Mouse (Mus musculus) right cerebral cortex, postnatal 4 days (tissue): ENCODE data around the gene Lingo1.

Experiments
- DNase-seq: peaks from one replicate; pipeline ENCODE4 v3.0.0-alpha.2; 2022

Gene Lingo1

DNA sequence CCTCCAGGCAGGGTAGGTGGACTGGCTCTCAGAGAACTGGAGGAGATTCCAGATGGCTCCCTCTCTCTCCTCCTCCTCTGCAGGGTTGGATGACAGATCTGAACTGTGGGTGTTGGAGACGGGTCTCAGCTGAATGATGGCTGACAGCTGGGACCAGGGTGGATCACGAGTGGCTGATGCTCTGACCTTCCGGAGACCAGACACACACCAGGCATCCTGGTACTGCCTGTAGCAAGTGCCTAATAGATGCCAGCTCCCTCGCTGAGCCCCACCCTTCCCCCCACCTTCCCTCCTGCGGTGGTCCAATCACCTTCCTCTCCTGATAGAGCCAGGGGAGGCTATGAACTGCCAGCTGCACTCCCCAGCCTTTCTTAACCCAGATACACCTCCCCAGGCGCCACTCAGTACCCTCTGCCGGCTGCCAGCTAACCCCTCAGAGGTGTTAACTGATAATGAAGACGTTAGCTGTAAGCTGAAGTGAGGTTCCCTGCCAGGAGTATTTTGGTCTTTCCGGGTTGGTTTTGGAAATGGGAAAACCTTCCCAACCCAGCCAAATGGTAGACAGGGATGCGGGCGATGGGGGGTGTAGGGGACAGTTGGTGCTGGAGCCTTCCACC lies 126.6 kb downstream of the Lingo1 start:
- DNase-seq, result no peak

DNA sequence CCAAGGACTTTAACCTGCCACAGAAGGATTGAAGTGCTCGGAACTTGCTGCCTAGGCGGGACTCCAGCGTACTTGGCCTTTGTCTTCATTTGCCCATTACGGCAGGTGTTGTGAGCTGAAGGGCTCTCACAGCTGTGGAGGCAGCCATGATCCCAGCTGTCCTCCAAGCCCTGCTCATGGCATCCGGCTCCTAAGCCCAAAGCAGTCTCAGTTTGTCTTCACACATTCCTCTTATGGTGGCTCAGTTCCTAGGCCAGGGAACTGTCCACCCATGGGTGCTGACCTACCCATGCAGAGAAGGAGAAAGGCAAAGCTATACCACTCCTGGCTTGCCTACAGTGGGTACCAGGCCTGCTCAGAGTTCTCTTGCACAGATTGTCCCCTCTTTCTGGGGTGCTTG lies 132.1 kb downstream of the Lingo1 start:
- no peak for DNase-seq

DNA sequence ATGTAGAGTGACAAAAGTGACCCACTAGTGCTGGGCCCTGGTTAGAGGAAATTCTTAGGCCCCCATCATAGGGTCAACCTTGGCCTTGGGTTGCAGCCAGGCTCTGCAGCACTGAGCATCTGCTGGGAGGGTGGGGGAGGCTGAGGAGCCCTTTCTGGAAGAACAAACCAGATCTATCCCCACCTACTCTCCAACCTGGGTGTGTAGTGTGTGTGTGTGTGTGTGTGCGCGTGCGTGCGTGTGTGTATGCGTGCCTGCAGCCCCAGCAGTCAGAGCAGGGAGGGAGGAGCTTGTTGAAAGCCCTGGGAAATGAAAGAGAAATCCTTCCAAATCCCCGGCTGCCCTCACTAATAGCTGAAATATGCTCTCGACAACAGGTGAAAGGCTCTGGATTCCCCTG lies 133.3 kb downstream of the Lingo1 start:
- no peak for DNase-seq

DNA sequence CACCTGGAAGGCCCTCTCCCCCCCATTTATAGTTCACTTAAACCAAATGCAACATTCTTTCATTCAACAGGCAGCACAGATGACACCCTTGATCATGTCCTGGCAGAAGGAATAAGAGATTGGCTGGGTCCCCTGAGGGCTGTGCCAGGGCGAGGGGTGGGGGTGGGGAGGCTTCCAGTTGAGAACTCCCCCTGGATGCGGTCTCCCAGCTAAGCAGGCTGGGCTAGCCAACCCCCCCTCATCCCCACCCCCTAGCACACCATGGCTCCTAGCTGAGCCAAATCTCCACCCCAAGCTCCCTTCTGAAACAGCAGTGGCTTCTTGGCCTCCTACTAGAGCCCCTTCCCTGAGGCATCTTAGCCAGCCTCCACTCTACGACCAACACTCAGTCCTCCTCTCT lies 133.9 kb downstream of the Lingo1 start:
- DNase-seq, result no peak

DNA sequence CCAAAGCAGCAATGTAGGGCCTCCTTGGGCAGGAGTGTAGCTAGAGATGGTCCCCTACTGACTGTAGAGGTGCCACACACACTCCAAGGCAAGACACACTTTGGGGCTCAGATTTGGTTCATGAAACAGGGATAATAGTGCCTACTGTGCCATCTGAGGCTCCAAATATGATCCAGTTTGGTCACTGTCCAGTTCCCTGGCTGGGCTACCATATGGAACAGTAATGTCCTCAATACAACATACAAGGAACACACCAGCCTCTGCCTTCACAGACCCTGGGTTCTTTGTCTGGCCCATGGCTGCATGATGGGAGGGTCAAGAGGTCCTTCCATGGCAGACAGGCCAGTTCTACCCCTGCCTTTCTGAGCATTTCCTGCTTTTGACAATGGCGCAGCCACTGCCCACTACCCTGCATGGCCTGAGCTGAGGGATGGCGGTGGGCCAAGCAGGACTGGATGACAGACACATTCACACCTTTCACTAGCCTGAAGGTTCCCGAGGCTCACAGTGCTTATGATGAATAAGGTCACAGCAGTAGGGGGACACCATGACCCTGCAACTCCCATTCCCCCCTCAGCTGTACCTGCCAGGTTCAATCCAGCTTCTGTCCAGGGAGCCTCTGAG lies 134.9 kb downstream of the Lingo1 start:
- DNase-seq, result no peak

DNA sequence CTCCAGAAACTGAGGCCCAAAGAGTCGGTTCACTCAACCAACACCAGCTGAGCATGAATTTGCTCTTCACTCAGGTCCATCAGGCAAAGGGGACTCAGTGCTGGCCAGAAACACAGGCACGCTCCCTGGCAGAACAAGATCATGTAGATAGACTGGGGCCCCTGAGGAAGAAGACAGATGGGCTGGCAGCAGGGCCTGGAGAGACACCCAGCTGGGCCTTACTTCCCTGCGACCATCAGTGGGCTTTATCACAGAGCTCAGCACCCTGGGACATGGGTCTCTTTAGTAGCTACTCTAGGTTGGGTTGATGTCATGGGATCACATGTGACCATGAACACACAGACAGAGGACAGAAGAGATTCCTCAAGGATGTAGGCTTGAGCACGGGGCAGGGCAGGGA lies 137.7 kb downstream of the Lingo1 start:
- no peak for DNase-seq

DNA sequence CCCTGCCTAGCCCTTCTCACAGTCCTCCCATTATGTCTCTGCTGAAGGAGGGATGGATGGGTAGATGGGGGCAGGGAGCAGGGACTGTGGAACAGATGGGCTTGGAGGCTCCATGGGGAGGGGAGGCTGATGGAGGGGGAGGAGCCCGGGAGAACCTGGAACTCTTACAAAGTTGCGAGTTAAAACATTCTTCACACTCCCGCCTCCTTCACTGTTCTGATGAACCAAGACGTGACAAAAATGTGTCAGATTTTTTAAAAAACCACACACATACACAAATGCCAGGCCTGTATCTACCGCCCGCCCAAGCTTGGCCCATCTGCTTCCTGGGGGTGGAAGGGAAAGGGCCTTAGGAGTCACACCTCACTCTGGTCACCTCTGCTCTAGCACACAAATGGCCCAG lies 138.3 kb downstream of the Lingo1 start:
- DNase-seq, result peak; percentile 64

DNA sequence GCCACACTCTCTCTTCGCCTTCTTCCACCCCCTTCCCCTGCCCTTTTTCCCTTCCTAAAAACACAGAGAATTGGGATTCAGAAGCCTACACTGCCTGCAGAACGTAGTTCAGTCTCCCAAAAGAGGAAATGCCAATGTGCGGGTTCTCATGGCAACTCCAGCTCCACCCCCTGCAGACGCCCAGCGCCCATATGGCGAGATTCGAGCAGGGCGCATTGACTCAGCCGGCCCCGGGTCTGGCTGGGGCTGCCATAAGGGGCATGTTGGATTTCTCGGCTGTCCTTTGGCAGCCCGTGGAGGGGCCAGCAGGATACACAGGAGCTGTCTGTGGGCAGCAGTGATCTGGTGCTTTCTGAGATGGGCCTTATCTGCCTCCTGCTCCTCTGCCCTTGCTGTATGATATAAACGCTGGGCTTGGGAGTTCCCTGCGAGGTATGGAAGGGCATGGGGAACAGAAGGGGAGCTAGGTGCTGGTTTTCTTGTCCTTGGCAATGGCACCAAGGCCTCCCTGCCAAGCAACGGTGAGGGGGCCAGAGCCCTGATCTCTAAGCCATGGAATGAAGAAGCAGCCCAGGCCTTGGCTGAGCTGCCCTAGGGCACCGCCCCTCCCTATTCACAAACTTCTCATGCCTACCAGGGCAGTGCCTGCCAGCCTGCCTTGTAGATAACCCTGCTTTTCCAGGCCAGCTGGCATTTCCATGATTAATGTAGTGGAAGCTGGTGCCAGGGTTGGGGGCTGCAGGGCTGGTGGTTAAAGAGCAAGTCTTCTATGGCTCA lies 139.3 kb downstream of the Lingo1 start:
- peak; percentile 66 for DNase-seq

DNA sequence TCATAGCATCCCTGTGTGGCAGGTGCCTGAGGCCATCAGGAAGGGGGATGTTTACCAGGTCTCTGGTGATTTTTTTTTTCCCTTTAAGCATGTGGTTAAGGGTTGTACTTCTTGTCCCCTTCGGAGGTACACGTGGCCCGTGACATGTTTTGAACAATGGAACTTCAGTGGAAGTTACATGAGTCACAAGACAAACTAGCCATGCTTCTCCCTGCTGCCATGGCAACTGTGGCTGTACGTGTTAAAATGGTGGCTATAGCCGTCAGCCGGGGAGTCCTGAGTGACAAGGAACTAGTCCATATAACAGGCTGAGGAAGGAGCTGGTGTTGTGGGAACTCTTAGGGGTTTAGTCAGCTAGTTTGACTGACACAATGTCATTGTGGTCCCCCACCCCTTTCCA lies 141.1 kb downstream of the Lingo1 start:
- DNase-seq, result no peak

DNA sequence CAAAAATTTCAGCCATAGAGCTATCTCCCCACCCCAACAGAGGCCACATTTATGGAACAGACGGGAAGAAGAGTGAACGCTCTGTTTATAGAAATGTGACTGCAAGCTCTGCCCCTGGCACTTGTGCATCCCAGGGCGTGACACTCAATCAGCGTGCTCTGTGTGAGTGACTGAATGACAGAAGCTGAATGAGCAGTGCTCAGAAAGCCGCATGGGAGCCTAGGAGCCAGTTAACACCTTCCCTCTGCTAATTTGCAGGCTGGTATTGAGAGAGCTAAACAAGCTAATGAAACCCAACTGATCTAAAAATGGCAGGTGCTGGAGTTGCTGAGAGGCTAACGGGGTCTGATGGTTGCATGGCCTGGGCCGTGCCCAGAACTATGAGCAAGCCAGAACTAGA lies 143.7 kb downstream of the Lingo1 start:
- no peak for DNase-seq

DNA sequence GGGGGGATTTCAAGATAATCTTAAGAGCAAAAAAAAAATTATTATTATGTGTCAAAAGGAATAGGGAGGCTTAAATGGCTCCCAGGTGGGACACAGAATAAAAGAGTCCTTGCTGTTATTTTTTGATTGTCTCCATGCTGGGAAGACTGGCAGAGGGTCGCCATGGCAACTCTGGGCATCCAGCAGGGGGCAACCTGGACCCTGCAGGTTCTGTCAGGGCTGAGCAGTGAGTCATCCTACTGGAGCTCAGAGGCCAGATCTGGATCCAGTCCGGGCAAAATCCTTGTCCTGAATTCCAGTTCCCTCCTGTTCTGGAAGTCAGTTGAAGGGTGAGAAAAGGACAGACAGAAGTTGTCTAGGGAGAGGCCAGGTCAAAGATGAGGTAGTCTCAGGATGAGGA lies 144.7 kb downstream of the Lingo1 start:
- no peak for DNase-seq

DNA sequence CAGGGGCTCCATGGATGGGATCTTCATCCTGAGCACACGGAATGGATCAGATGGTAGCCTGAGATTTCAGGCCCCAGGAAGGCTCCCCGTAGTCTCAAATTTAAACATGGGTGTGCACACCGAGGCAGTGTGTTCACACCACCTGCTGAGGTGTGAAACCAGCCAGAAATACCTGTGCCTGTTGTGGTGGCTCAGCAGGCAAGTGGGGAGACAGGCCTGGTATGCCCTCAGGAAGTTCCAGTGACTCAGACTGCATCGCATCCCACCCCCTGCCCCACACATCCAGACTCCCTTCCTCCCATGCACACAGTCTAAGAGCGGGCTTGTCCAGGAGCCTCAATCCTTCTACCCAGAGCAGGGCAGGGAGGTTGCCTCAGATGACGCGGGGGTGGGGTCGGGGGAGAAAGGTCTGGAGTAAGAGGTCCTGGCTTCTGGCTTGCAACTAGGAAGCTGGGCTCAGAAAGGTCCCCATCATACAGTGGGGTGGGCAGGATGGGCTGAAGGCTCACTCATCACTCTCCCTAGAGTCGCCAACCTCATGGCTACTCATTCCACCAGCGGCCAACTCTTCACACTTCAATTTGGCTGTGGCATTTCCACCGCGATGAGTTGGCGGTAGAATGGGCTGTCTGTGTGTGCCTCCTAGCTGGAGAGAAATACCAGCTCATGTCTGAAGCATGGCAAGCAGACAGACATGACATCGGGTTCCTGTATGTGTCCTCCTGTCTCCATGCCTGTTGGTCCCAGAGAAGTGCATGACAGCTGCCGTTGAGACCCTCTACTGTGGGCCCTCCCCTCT lies 149.8 kb downstream of the Lingo1 start:
- DNase-seq, result no peak

DNA sequence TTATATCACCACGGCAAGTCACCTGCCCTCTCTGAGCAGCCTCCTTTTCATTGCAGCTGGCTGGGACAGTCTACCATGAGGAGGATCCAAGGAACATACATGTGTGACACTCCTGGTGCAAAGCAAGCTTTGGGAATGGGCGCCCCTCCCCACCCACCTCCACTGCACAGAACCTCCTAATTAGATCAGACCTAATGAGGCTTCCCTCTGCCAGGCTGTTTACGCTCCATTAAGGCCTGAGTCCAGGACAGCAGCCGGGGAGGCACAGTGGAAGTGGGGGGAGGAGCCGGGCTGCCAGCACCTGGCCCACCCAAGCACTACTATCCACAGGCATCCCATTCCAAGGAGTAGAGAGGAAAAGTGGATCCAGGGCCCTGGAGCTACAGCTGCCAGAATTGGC lies 152.8 kb downstream of the Lingo1 start:
- DNase-seq, result no peak

DNA sequence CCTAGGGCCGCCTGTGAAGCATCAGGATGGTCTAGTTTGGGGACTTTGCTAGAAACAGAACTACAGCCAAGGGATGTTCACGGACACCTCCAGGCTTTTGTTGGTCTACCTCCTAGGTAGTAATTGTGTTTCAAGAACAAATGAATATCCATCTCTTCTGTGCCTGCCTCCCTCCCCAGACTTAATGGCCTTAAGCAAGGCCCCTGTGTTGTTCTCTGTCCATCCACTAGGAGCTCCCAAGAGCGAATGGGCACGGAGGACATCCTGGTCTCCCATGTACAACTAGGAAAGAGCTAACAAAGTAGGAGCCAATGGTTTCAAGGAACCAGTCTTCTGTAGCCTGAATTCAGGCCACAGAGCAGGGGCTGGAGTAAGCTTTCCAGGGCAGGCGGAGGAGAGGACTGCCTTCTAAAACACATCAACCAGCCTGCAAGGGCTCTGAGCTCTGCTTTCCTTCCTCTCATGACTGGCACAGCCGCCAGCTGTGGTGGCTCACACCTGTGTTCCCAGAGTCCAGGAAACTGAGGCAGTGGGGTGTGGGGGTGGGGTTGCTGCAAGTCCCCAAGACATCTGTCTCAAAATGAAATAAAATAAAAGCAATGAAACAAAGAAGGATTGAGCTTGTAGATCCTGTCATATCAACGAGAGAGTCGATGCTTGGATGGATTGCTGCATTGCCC lies 157.9 kb downstream of the Lingo1 start:
- DNase-seq, result no peak

DNA sequence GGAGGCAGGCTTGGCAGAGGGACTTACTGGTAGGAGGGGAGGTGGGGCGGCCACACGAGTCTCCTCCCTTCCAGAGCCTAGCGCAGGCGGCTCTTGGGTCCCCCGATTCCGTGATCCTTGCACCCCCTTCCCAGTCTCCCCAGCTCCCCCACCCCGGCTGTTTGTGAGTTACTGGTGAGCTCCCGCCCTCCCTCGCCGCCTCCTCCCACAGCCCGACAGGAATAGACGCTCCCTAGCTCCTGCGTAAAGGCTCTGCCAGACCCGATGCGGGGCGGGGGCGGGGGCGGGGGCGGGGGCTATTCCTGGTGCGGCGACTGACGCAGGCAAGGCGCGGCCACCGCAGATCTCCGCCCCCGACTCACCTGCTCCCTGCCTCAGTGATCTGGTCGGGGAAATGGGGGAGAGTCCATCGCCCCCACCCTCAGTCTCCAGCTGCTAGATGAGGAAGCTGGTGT lies 158.8 kb downstream of the Lingo1 start:
- no peak for DNase-seq

DNA sequence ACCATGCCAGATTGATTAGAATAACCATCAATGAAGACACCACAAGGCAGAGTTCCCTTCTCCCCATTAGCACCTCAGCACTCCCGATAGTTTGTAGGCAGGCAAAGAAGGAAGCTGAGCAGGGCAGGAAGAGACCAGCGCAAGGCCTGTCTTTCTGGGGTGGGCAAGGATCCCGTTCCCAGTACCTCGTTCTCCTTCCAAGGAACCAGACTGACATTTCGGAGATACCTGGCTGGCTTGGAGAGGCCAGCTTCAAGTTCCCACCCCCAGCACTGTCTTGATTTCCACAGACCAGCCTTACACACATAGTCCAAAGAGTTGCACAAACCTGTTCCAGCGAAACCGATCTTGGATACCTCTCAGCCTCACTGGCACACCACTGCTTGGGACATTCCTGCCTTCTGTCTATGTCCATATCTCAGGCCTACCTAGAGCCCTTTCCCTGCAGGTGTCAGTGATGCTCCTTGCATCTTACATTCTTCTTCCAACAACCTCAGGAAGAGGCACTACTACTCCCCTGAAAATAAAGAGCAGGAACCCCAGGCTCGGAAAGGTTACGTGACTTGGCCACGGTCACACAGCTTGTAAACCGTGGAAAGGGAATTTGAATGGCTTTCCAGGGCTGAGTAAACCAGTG lies 159.4 kb downstream of the Lingo1 start:
- no peak for DNase-seq

DNA sequence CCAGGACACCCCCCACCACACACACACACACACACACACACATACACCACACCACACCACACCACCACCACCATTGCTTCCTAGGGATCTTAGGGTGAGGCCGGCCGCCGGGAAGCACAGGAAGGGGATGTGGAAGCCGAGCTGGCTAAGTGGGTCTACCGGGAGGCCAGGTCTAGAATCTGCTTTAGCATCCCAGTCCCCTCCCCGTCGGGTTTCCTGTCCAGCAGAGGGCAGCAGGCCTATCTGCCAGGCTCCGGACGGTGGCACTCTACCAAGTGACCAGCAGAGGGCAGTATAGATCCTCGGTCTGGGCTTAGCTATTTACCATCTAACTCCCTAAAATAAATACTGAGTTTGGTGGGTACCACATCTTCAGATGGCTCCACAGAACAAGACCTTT lies 160.1 kb downstream of the Lingo1 start:
- DNase-seq, result peak; percentile 90

DNA sequence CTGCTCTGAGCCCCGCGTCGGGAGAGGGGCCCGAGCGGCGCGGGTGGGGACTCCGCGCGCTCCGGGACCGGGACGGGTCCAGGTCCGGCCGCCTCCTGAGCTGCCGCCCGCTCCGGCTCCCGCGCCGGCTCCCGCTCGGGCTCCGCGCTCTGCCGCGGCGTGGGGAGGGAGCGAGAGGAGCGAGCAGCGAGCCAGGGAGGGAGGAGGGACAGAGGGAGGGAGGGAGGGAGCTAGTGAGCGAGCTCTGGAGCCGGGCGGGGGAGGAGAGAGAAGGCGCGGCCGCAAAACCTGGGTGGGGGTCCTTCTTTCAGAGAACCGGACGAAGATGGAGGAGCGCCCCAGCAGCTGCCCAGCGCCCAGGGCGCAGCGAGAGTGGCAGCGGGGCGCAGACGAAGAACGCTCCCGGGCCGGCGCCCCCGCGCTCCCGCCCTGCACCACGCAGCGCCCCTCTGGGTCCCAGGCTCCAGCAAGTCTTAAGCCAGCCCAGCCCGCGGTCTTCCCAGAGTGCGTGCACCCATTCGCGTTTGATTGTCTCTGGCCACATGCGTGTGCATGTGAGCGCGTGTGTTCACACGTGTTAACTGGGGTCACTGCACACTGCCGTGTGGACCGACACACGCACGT lies 160.7 kb downstream of the Lingo1 start:
- DNase-seq, result peak; percentile 78

DNA sequence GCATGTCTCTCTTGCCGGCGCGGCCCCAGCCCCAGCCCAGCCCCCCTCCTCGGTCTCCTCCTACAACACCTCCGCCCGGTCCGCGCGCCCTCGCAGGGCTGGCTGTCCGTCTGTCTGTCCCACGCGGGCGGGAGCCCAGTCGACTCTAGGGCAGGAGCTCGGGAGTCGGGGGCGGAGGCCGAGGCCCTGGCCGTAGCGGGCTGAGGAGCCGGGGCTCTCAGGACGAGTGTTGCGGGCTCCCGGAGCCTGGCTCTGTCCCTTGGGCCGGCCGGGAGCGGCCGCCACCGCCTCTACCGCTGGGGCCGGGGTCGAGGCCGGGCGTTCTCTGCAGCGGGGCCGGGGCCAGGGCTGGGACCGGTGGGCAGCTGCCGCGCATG lies 161.2 kb downstream of the Lingo1 start:
- DNase-seq, result peak; percentile 69

DNA sequence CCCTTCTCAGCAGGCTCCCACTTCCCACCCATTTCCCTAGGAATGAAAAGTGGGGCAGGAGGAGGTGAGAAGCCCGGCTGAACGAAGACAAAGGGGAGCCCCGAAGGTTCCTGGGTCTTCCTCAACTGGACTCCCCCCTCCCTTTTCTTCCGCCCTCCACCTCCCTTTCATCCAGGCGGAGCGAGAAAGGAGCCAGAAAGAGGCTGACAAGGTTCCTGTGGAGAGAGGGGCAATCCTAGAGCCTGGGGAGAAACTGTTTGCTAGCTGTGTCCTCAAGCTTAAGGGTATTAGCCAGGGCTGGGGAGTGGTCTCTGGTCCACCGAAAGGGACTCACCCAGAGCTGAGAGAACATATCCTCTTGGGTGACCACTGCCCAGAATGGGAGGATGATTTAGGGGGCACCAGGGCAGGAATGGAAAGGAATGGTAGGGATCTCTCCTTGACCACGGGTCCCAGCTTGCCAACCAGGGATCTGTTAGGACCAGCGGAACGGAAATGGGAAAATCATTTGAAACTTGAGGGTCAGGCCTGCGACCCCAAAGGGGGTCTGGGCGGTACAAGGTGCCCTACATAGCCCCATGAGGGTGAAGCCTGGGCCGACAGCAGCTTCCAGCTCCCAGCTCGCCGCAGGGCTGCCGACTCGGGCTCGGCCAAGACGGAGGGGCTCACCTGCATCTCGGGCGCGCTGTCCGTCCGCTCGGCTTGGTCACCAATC lies 161.7 kb downstream of the Lingo1 start:
- no peak for DNase-seq
